Mouse (Mus musculus): ENCODE data around the gene Azgp1.

GRCm38 (mm10) chr5:137966492-137966891 is 14.8 kb upstream of the Azgp1 start:
- no peak for TF ChIP-seq CTCF (IDR thresholded peaks at IDR 0.05; ENCODE audit: low read depth)
- TF ChIP-seq EP300 (IDR thresholded peaks at IDR 0.05; ENCODE audit: low read depth), result no peak
